Mouse (Mus musculus): Measurements from ENCODE around the gene Ctnna3. TPM values are rescaled to one million over a fixed set of nuclear protein-coding genes. Genes with fewer than 3 reads are reported as not detected.
A peak's percentile ranks its signal among the peaks of the same experiment; 100 is the strongest.
"Not testable (repeated sequence)": the region's sequence is repeated elsewhere in the genome, so short reads cannot be mapped to it uniquely, and the experiment has no call there.

Ctnna3 gene
- total RNA-seq (2015), result not detected in 2 replicates
- total RNA-seq (2017), result not detected in 2 replicates

GRCm38 (mm10) chr10:63429785-63430305, at the start of gene Ctnna3:
Gene Ctnna3, plus strand, starts transcription at chr10:63430098.
- ATAC-seq (replicated peaks; ENCODE audit: poor library complexity), result peak; percentile 79

- 0 out of 2 replicates have a peak, but pooled peaks have one; percentile 15 for ATAC-seq (replicated peaks; ENCODE audit: poor library complexity)
Observed at GRCm38 (mm10) chr10:63381498-63382280, 48.2 kb upstream of the Ctnna3 start, which contains the start of gene Sirt1. Gene Sirt1, minus strand, starts transcription at chr10:63381704.

GRCm38 (mm10) chr10:63382372-63383279, 47.3 kb upstream of the Ctnna3 start, which contains the start of gene Dnajc12:
Gene Dnajc12, plus strand, starts transcription at chr10:63382443.
- ATAC-seq (replicated peaks; ENCODE audit: poor library complexity), result peak; percentile 91

- not testable (repeated sequence) for ATAC-seq (replicated peaks; ENCODE audit: poor library complexity)
Observed at GRCm38 (mm10) chr10:63385897-63386296, 44.0 kb upstream of the Ctnna3 start.

GRCm38 (mm10) chr10:63386444-63386843, 43.5 kb upstream of the Ctnna3 start:
- ATAC-seq (replicated peaks; ENCODE audit: poor library complexity), result peak; percentile 78

GRCm38 (mm10) chr10:63386991-63387390, 42.9 kb upstream of the Ctnna3 start:
- no peak for ATAC-seq (replicated peaks; ENCODE audit: poor library complexity)

- no peak for ATAC-seq (replicated peaks; ENCODE audit: poor library complexity)
Observed at GRCm38 (mm10) chr10:63388948-63389347, 41.0 kb upstream of the Ctnna3 start.

- no peak for ATAC-seq (replicated peaks; ENCODE audit: poor library complexity)
Observed at GRCm38 (mm10) chr10:63396963-63397362, 32.9 kb upstream of the Ctnna3 start.

- ATAC-seq (replicated peaks; ENCODE audit: poor library complexity), result no peak
Observed at GRCm38 (mm10) chr10:63402731-63403504, 27.0 kb upstream of the Ctnna3 start.

- ATAC-seq (replicated peaks; ENCODE audit: poor library complexity), result no peak
Observed at GRCm38 (mm10) chr10:63403636-63404035, 26.3 kb upstream of the Ctnna3 start.

GRCm38 (mm10) chr10:63410162-63410956, 19.5 kb upstream of the Ctnna3 start:
- peak; percentile 86 for ATAC-seq (replicated peaks; ENCODE audit: poor library complexity)

GRCm38 (mm10) chr10:63411674-63412073, 18.2 kb upstream of the Ctnna3 start:
- ATAC-seq (replicated peaks; ENCODE audit: poor library complexity), result 0 out of 2 replicates have a peak, but pooled peaks have one; percentile 21

GRCm38 (mm10) chr10:63412756-63413155, 17.1 kb upstream of the Ctnna3 start:
- ATAC-seq (replicated peaks; ENCODE audit: poor library complexity), result no peak

GRCm38 (mm10) chr10:63415287-63415686, 14.6 kb upstream of the Ctnna3 start:
- no peak for ATAC-seq (replicated peaks; ENCODE audit: poor library complexity)

GRCm38 (mm10) chr10:63415850-63416249, 14.0 kb upstream of the Ctnna3 start:
- ATAC-seq (replicated peaks; ENCODE audit: poor library complexity), result peak; percentile 91

GRCm38 (mm10) chr10:63417061-63417460, 12.8 kb upstream of the Ctnna3 start:
- ATAC-seq (replicated peaks; ENCODE audit: poor library complexity), result no peak

GRCm38 (mm10) chr10:63421739-63422735, 7.9 kb upstream of the Ctnna3 start, which contains the start of gene Gm7075:
Gene Gm7075, minus strand, starts transcription at chr10:63421789.
- peak; percentile 73 for ATAC-seq (replicated peaks; ENCODE audit: poor library complexity)

- no peak for ATAC-seq (replicated peaks; ENCODE audit: poor library complexity)
Observed at GRCm38 (mm10) chr10:63422736-63422992, 7.2 kb upstream of the Ctnna3 start.

All from megakaryocyte progenitor cell, adult 5-6 weeks (primary cell).